Mouse (Mus musculus) monocyte, adult 5-6 weeks (primary cell): ENCODE data around the gene Abcg5. TPM values are rescaled to one million over a fixed set of nuclear protein-coding genes. Genes with fewer than 3 reads are reported as not detected.
A peak's percentile ranks its signal among the peaks of the same experiment; 100 is the strongest.

ENCODE experiments used
- ATAC-seq: fragments of 153-309, 156-312 bp; replicated peaks from 2 replicates; pipeline ENCODE4 v1.8.0; 2017; ENCODE audit warnings: mild to moderate bottlenecking; ENCODE audit not compliant: low TSS enrichment, insufficient number of reproducible peaks, severe bottlenecking, poor library complexity, low FRiP score
- total RNA-seq: library from RNA; stranded (forward); fragments of 200-1000, 200-491, 200-594 nt; gene quantifications from 3 replicates; pipeline ENCODE4 v1.2.3, GENCODE M21; 2017

Gene Abcg5
- total RNA-seq, 1 experiment from 2014 or later, result not detected

GRCm38 (mm10) chr17:84622028-84622427 lies 60.8 kb downstream of the Abcg5 start:
- ATAC-seq, result no peak

- ATAC-seq, result no peak
These were observed 61.6 kb downstream of the Abcg5 start for GRCm38 (mm10) chr17:84621209-84621608.

GRCm38 (mm10) chr17:84620610-84621009 lies 62.2 kb downstream of the Abcg5 start:
- no peak for ATAC-seq

GRCm38 (mm10) chr17:84620076-84620475 lies 62.7 kb downstream of the Abcg5 start:
- no peak for ATAC-seq

- ATAC-seq, result peak; percentile 46; the same call in 1 of the 2 replicates
These were observed 63.7 kb downstream of the Abcg5 start for GRCm38 (mm10) chr17:84619112-84619511.

- no peak for ATAC-seq
These were observed 64.9 kb downstream of the Abcg5 start for GRCm38 (mm10) chr17:84617953-84618352.

GRCm38 (mm10) chr17:84616526-84617074 lies 66.2 kb downstream of the Abcg5 start:
- ATAC-seq, result no peak

- ATAC-seq, result no peak
These were observed 67.0 kb downstream of the Abcg5 start for GRCm38 (mm10) chr17:84615811-84616210.

GRCm38 (mm10) chr17:84611971-84612370 lies 70.8 kb downstream of the Abcg5 start:
- no peak for ATAC-seq

- no peak for ATAC-seq
These were observed 71.3 kb downstream of the Abcg5 start for GRCm38 (mm10) chr17:84611500-84611899.

- no peak for ATAC-seq
These were observed 74.2 kb downstream of the Abcg5 start for GRCm38 (mm10) chr17:84608606-84609005.

Other genes starting within 250 kb of the Abcg5 start
- gene Thada, start 216.8 kb downstream of the Abcg5 start, total RNA-seq, result 15.4 to 30.0 TPM (median 20.3 TPM) in 3 replicates
- 0.10 TPM in 1 of 3 replicates, not detected in the others for gene Plekhh2, start 171.1 kb downstream of the Abcg5 start, total RNA-seq
- gene Dync2li1, start 56.5 kb downstream of the Abcg5 start, total RNA-seq, result 1.3 TPM in 1 of 3 replicates, not detected in the others
- gene Abcg8, start 6.7 kb downstream of the Abcg5 start, total RNA-seq, result not detected in 3 replicates
- gene Lrpprc, start 107.8 kb upstream of the Abcg5 start, total RNA-seq, result 29.1 to 39.5 TPM (median 34.8 TPM) in 3 replicates